Mouse (Mus musculus): ENCODE data around the gene Atxn1. TPM values are rescaled to one million over a fixed set of nuclear protein-coding genes. Genes with fewer than 3 reads are reported as not detected.
A peak's percentile ranks its signal among the peaks of the same experiment; 100 is the strongest.

Gene Atxn1
- polyA plus RNA-seq, 1 experiment: 16.7 TPM

DNA sequence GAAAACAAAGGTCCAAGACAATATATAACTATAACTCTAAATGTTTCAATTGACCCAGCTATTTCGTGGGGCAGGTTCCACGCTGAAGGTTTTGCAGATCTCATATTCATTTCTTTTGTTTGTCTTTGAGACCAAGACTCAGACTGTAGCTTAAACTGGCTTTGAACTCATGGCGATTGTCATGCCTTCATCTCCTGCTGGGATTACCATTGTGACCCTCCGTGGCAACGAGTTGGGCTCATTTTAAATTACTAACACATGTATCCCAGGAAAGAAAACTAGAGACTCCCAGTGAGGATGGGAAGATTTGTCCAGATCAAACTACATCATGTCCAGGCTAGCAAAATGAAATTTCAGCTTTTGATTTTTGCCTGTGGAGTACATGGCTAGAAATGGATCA, 14.4 kb upstream of the Atxn1 start:
- TF ChIP-seq CTCF (IDR thresholded peaks at IDR 0.05; ENCODE audit: insufficient read depth, low read length) (no peak), POLR2A (IDR thresholded peaks at IDR 0.05; ENCODE audit: borderline replicate concordance, extremely low read depth, low read depth, low read length) (no peak)
- no peak for DNase-seq
- 75% methylated on average over 5 of the region's 5 CpGs for WGBS

DNA sequence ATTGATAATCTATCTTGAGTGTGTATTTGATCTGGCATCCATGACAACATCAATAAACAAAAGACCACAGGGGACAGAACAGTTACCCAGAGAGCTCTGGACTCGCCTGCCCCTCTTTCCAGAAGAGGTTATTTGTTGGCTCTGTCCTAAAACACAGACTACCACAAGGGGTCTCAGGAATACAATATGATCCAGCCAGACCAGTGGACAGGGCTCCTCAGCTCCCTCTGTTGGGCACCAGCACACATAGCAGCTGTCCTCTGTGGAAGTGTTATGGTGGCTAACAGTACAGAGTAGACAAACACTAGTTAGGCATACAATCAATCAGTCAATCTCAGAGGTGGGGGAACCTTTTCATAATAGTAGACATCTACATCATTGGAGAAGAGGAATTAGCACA, 12.1 kb upstream of the Atxn1 start:
- Histone ChIP-seq H3K4me3 (replicated peaks; ENCODE audit: extremely low read depth, low read depth, low read length) (no peak overlapping the region), H3K4me1 (ENCODE audit: control insufficient read depth, insufficient read depth, low read length) (0 out of 2 replicates have a peak, but pooled peaks cover 2% of the 10 kb centered on the region)
- peak; percentile 98 for TF ChIP-seq CTCF (IDR thresholded peaks at IDR 0.05; ENCODE audit: insufficient read depth, low read length)
- TF ChIP-seq POLR2A (IDR thresholded peaks at IDR 0.05; ENCODE audit: borderline replicate concordance, extremely low read depth, low read depth, low read length): no peak
- DNase-seq: no peak
- 36% methylated on average over 1 of the region's 1 CpGs for WGBS

More for the DNA sequence above, 14.4 kb upstream of the Atxn1 start:
- Histone ChIP-seq H3K4me1 (ENCODE audit: control insufficient read depth, insufficient read depth, low read length) (0 out of 2 replicates have a peak, but pooled peaks cover 2% of the 10 kb centered on the region), H3K4me3 (replicated peaks; ENCODE audit: extremely low read depth, low read depth, low read length) (no peak overlapping the region)

DNA sequence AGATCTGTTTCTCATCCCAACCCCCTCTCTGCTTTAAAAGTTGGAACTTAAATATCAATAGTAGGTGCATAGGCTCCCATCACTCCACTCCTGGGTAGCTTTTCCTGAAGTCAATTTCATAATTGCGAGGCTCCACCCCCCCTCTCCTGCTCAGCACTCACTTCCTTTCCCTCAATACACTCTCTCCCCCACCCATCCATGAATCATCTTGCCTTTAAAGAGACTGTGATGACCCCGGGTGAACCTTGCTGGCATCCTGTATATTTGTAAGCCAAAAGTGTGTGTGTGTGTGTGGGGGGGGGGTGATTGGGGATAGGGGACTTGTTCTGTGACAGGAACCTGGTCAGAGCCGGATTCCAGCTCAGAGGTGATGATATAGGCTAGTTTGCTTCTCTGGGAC, 9.8 kb upstream of the Atxn1 start:
- no peak for DNase-seq
- TF ChIP-seq CTCF (IDR thresholded peaks at IDR 0.05; ENCODE audit: insufficient read depth, low read length) (no peak), POLR2A (IDR thresholded peaks at IDR 0.05; ENCODE audit: borderline replicate concordance, extremely low read depth, low read depth, low read length) (no peak)

DNA sequence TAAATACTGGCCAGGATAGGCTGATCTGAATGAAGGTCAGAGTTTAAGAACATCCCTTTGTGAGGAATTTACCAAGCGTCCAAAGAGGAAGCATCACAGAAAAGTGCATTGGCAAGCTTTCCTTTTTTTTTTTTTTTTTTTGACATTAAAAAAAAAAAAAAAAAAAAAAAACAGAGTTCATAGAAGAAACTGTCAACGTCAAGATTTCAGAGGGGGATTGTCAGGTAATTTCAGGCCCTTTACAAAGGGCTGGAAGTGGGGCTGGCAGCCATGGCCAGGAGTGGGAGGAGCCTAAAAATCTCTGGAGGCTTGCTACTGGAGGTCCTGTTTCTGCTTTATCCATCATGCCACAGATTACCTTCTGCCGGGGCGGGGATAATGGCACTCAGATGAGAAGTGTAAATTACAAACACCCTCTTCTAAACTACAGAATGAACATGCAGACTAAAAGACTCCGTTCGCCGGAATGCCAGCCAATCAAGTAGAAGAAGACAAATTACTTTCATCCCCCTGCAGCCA, 9.2 kb upstream of the Atxn1 start:
- TF ChIP-seq CTCF (IDR thresholded peaks at IDR 0.05; ENCODE audit: insufficient read depth, low read length) (no peak), POLR2A (IDR thresholded peaks at IDR 0.05; ENCODE audit: borderline replicate concordance, extremely low read depth, low read depth, low read length) (no peak)

More for the DNA sequence above, 9.8 kb upstream of the Atxn1 start:
- H3K4me3 ChIP-seq (replicated peaks; ENCODE audit: extremely low read depth, low read depth, low read length): no peak overlapping the region
- WGBS: 24% methylated on average over 3 of the region's 3 CpGs
- H3K4me1 ChIP-seq (ENCODE audit: control insufficient read depth, insufficient read depth, low read length): peaks cover 7% of the 10 kb centered on the region; the same call in 1 of the 2 replicates

DNA sequence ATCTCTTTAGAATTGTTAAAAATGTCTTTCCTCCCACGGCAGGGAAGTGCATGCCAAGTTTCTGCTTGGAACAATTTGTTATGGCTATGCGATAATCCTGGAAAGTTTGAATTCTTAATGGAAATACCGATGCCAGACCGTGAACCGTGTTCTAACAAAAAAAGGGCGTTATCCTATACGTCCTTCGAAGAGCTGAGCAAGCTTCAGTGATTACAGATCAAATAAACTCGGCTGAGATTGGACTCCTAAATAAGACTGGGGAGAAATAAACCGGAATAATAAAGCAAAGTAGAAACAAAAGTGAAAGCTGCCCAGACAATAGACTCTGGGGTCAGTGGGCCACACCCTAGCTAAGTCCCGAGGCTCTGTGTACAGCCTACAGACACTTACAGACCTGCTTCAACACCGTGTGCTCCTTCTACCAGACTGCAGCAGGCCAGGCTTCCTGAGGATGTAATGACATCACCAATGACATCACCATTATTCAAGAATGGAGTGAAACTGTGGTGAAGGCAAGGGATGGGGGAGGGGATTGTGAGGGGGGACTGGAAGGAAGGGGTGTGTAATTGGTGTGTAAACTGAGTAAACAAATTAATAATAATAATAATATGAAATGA, 6.2 kb upstream of the Atxn1 start:
- Histone ChIP-seq H3K4me1 (ENCODE audit: control insufficient read depth, insufficient read depth, low read length) (peaks cover 9% of the 10 kb centered on the region; the same call in 1 of the 2 replicates), H3K4me3 (replicated peaks; ENCODE audit: extremely low read depth, low read depth, low read length) (peak overlapping the region; percentile 40)
- no peak for DNase-seq
- 21% methylated on average over 12 of the region's 12 CpGs for WGBS
- TF ChIP-seq CTCF (IDR thresholded peaks at IDR 0.05; ENCODE audit: insufficient read depth, low read length) (no peak), POLR2A (IDR thresholded peaks at IDR 0.05; ENCODE audit: borderline replicate concordance, extremely low read depth, low read depth, low read length) (no peak; the same call in 1 of the 2 replicates)

More for the DNA sequence above, 9.2 kb upstream of the Atxn1 start:
- peaks cover 7% of the 10 kb centered on the region; the same call in 1 of the 2 replicates for H3K4me1 ChIP-seq (ENCODE audit: control insufficient read depth, insufficient read depth, low read length)
- 31% methylated on average over 7 of the region's 7 CpGs for WGBS
- H3K4me3 ChIP-seq (replicated peaks; ENCODE audit: extremely low read depth, low read depth, low read length): no peak overlapping the region
- DNase-seq: no peak

DNA sequence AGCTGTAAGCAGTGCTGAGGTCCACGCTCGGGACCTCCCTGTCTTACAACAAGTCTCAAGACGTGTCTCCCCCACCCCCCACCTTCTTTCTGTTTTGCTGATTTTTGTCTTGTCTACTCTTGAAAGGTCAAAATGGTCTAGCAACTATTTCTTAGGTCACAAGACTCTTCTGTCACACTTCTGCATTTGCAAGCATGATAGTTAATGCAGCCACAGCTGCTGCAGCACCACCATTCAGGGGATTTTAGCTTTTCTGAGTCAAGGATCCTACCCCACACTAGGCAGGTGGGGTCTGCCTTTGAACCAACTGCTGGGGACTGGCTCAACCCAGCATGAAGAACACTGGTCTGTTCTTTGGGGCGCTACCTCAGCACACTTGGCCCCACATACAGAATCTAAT, 3.4 kb upstream of the Atxn1 start:
- Histone ChIP-seq H3K4me1 (ENCODE audit: control insufficient read depth, insufficient read depth, low read length) (peaks cover 10% of the 10 kb centered on the region; the same call in 1 of the 2 replicates), H3K4me3 (replicated peaks; ENCODE audit: extremely low read depth, low read depth, low read length) (no peak overlapping the region)
- WGBS: 90% methylated on average over 4 of the region's 4 CpGs
- TF ChIP-seq CTCF (IDR thresholded peaks at IDR 0.05; ENCODE audit: insufficient read depth, low read length): no peak
- TF ChIP-seq POLR2A (IDR thresholded peaks at IDR 0.05; ENCODE audit: borderline replicate concordance, extremely low read depth, low read depth, low read length): no peak
- no peak for DNase-seq

DNA sequence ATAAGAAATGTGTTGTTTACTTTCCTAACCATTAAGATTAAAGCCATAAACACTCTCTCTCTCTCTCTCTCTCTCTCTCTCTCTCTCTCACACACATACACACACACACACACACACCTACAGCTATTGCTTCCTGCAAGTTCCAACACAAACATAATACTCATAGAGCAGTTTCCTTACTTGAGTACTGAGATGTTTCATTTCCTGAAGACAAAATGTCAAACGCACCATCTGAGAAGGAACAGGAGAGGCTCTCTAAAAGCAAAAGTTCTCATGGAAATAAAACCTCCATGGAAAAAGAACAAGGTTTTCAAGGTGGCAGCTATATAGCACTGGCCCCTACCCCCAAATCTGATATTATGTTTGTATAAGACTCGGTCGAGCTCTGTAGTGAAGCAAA, 2.6 kb upstream of the Atxn1 start:
- no peak for TF ChIP-seq POLR2A (IDR thresholded peaks at IDR 0.05; ENCODE audit: borderline replicate concordance, extremely low read depth, low read depth, low read length)
- no peak for TF ChIP-seq CTCF (IDR thresholded peaks at IDR 0.05; ENCODE audit: insufficient read depth, low read length)
- 48% methylated on average over 3 of the region's 3 CpGs for WGBS
- DNase-seq: no peak
- peaks cover 10% of the 10 kb centered on the region; the same call in 1 of the 2 replicates for H3K4me1 ChIP-seq (ENCODE audit: control insufficient read depth, insufficient read depth, low read length)
- no peak overlapping the region for H3K4me3 ChIP-seq (replicated peaks; ENCODE audit: extremely low read depth, low read depth, low read length)

DNA sequence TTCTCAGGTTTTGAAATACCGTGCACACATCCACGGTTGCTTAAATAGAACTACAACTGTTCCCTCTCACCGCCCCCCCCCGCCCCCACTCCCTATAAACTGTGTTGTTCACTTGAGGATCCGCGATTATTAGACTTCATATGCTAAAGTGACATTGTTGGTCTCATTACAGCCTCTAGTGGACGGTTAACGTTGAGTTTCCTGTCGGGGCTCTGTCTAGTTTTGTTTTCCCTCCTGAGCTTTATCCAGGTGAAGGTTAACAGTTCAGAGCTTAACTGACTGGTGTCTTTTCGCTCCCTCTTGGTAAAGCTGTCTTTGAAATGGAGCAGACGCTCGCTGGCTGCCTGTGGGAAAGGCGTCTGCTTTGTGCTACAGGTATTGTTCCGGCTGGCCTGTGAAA, 1.8 kb upstream of the Atxn1 start:
- 6% methylated on average over 14 of the region's 14 CpGs for WGBS
- no peak for TF ChIP-seq POLR2A (IDR thresholded peaks at IDR 0.05; ENCODE audit: borderline replicate concordance, extremely low read depth, low read depth, low read length)
- peak; percentile 29; the same call in 1 of the 2 replicates for TF ChIP-seq CTCF (IDR thresholded peaks at IDR 0.05; ENCODE audit: insufficient read depth, low read length)
- Histone ChIP-seq H3K4me3 (replicated peaks; ENCODE audit: extremely low read depth, low read depth, low read length) (no peak overlapping the region), H3K4me1 (ENCODE audit: control insufficient read depth, insufficient read depth, low read length) (peaks cover 12% of the 10 kb centered on the region)
- no peak for DNase-seq

DNA sequence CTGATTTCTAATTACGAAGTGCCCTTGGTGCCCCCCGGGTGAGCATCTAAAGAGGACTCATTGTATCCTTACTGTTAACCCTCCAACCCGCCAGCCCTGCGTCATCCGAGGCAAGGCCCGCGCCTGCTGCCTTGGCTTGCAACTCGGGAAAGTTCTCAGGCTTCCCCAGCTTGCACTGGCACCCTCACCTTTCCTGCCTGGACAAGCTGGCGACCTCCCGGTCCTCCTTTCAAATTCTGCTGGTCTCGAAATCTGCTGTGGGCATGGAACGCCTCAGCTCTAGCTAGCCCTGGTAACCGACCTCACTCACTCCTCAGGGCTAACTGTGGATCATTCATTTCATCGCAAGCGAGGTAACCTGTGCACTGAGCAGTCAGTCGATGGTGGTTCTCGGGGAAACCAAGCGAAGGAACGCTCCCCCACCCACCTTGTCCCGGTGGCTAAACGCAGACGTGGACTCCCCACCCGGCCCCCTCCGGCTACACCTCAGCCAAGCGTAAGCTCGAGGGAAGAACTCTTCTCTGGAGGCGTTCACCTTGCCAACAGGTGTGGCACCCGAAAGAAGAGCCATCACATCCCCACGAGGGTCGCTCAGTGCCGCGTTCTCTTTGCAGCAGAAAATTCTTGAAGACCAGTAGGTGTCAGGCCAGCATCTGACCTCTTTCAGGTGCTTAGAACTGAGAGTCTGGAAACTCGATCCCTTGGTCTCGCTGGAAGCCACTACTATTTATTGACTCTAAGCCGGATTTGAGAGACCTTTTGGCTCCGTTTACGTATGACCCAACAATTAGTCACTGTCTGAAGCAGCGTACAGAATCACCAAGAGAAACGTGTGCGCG, 1.0 kb upstream of the Atxn1 start:
- TF ChIP-seq POLR2A (IDR thresholded peaks at IDR 0.05; ENCODE audit: borderline replicate concordance, extremely low read depth, low read depth, low read length): no peak
- TF ChIP-seq CTCF (IDR thresholded peaks at IDR 0.05; ENCODE audit: insufficient read depth, low read length): no peak
- WGBS: 1% methylated on average over 41 of the region's 41 CpGs
- peak overlapping the region; percentile 67 for H3K4me3 ChIP-seq (replicated peaks; ENCODE audit: extremely low read depth, low read depth, low read length)
- peak; percentile 53 for DNase-seq
- peaks cover 11% of the 10 kb centered on the region for H3K4me1 ChIP-seq (ENCODE audit: control insufficient read depth, insufficient read depth, low read length)

All from lung, adult 2 months (tissue).